Mouse (Mus musculus): ENCODE data around the gene Skiv2l. TPM values are rescaled to one million over a fixed set of nuclear protein-coding genes. Genes with fewer than 3 reads are reported as not detected.

Gene Skiv2l
- total and polyA plus RNA-seq, 3 experiments: 22.0 to 50.5 (median 35.2) TPM

- peak; percentile 78; the same call in 1 of the 2 replicates for TF ChIP-seq UBTF (IDR thresholded peaks at IDR 0.05; ENCODE audit: low read depth, low read length)
- TF ChIP-seq NRF1 (IDR thresholded peaks at IDR 0.05; ENCODE audit: low read depth, low read length): peak; percentile 63; the same call in 1 of the 2 replicates
- peak; percentile 20; the same call in 1 of the 2 replicates for TF ChIP-seq MXI1 (IDR thresholded peaks at IDR 0.05; ENCODE audit: low read depth, low read length)
- peak; percentile 44 for TF ChIP-seq POLR2A (IDR thresholded peaks at IDR 0.05; ENCODE audit: low read depth, low read length)
- TF ChIP-seq TCF12 (IDR thresholded peaks at IDR 0.05; ENCODE audit: low read depth, low read length): 0 out of 2 replicates have a peak, but pooled peaks have one; percentile 9
- TF ChIP-seq CHD2 (IDR thresholded peaks at IDR 0.05; ENCODE audit: low read length): peak; percentile 15; the same call in 1 of the 2 replicates
- no peak for TF ChIP-seq JUND (conservative IDR thresholded peaks at IDR 0.05; ENCODE audit: low read depth, low read length)
- TF ChIP-seq E2F4 (IDR thresholded peaks at IDR 0.05; ENCODE audit: insufficient replicate concordance, low read depth, low read length): no peak
- no peak for TF ChIP-seq RAD21 (IDR thresholded peaks at IDR 0.05; ENCODE audit: low read depth, low read length)
- no peak for TF ChIP-seq NELFE (IDR thresholded peaks at IDR 0.05; ENCODE audit: low read depth, low read length)
- peaks cover 7 to 26% of the 10 kb centered on the region in 2 experiments for H3K4me1 ChIP-seq (ENCODE audit: control insufficient read depth in 1 of 2, insufficient read depth in 2 of 2)
- dilution Hi-C loops (cut with MboI; ENCODE audit: extremely low pct_ligation_motif_present, extremely low pct_unique_long_range_greater_than_20kb, low sequenced_read_pairs) (no loop called here), in situ Hi-C loops (cut with MboI; ENCODE audit: low pct_ligation_motif_present, low pct_unique_long_range_greater_than_20kb, low sequenced_read_pairs) (no loop called here)
- H3K9me3 ChIP-seq (replicated peaks; ENCODE audit: low read length): peaks cover 5% of the 10 kb centered on the region
- peak overlapping the region; percentile 89 for H3K27ac ChIP-seq (ENCODE audit: insufficient read depth, low read depth)
- no peak for DNase-seq (ENCODE audit: extremely low read depth)
- H3K4me3 ChIP-seq (replicated peaks in 1 of 3; ENCODE audit: low read depth in 2 of 3, low read length in 2 of 3, poor library complexity in 1 of 3): peak overlapping the region; percentile 91 to 93 (median 92)
- H3K9ac ChIP-seq (ENCODE audit: insufficient read depth, low read depth): peak overlapping the region; percentile 94
- no peaks in the 10 kb centered on the region for H3K27me3 ChIP-seq (replicated peaks)
- H3K79me2 ChIP-seq (replicated peaks; ENCODE audit: control insufficient read depth, extremely low read depth, insufficient read depth, poor library complexity, severe bottlenecking): peaks cover 17% of the 10 kb centered on the region
- H3K4me2 ChIP-seq (ENCODE audit: insufficient read depth, low read depth, poor library complexity, severe bottlenecking): peak overlapping the region; percentile 63; the same call in 1 of the 2 replicates
- H3K36me3 ChIP-seq (replicated peaks in 1 of 2; ENCODE audit: control insufficient read depth in 1 of 2, insufficient read depth in 1 of 2, low read length in 1 of 2): peaks cover 18 to 43% of the 10 kb centered on the region in 2 experiments
Observed at GRCm38 (mm10) chr17:34899053-34899889, 49.3 kb upstream of the Skiv2l start.

GRCm38 (mm10) chr17:34898706-34899052, 48.7 kb upstream of the Skiv2l start:
- Histone ChIP-seq H3K9ac (ENCODE audit: insufficient read depth, low read depth) (peak overlapping the region; percentile 94), H3K4me2 (ENCODE audit: insufficient read depth, low read depth, poor library complexity, severe bottlenecking) (peak overlapping the region; percentile 18; the same call in 1 of the 2 replicates), H3K27ac (ENCODE audit: insufficient read depth, low read depth) (peak overlapping the region; percentile 89; the same call in 1 of the 2 replicates), H3K36me3 (replicated peaks in 1 of 2; ENCODE audit: control insufficient read depth in 1 of 2, insufficient read depth in 1 of 2, low read length in 1 of 2) (peaks cover 17 to 40% of the 10 kb centered on the region in 2 experiments), H3K79me2 (replicated peaks; ENCODE audit: control insufficient read depth, extremely low read depth, insufficient read depth, poor library complexity, severe bottlenecking) (peaks cover 17% of the 10 kb centered on the region), H3K27me3 (replicated peaks) (no peaks in the 10 kb centered on the region), H3K4me1 (ENCODE audit: control insufficient read depth in 1 of 2, insufficient read depth in 2 of 2) (peaks cover 7 to 29% of the 10 kb centered on the region in 2 experiments), H3K9me3 (replicated peaks; ENCODE audit: low read length) (peaks cover 5% of the 10 kb centered on the region), H3K4me3 (replicated peaks in 1 of 3; ENCODE audit: low read depth in 2 of 3, low read length in 2 of 3, poor library complexity in 1 of 3) (peak overlapping the region; percentile 91 to 93 (median 92))
- DNase-seq (ENCODE audit: extremely low read depth): no peak
- TF ChIP-seq BHLHE40 (IDR thresholded peaks at IDR 0.05; ENCODE audit: low read depth, low read length) (0 out of 2 replicates have a peak, but pooled peaks have one; percentile 2), ZMIZ1 (IDR thresholded peaks at IDR 0.05; ENCODE audit: low read depth, low read length) (no peak)
- in situ Hi-C loops (cut with MboI; ENCODE audit: low pct_ligation_motif_present, low pct_unique_long_range_greater_than_20kb, low sequenced_read_pairs): no loop called here
- dilution Hi-C loops (cut with MboI; ENCODE audit: extremely low pct_ligation_motif_present, extremely low pct_unique_long_range_greater_than_20kb, low sequenced_read_pairs): no loop called here
